Mouse (Mus musculus) cerebellum, adult 2 months (tissue): ENCODE data around the gene Olfr612. TPM values are rescaled to one million over a fixed set of nuclear protein-coding genes. Genes with fewer than 3 reads are reported as not detected.
"Not testable (repeated sequence)": the region's sequence is repeated elsewhere in the genome, so short reads cannot be mapped to it uniquely, and the experiment has no call there.

ENCODE experiments used
- DNase-seq, 2 experiments: peaks; one replicate each; pipeline ENCODE4 v3.0.0; 2021
- H3K27ac ChIP-seq: fragments of 200-500 bp; 2 replicates; pipeline ENCODE4 v1.5.1; 2012; ENCODE audit warnings: low read length, control low read depth, inconsistent platforms; ENCODE audit not compliant: insufficient read depth
- H3K27me3 ChIP-seq: fragments of 200-500 bp; 2 replicates; pipeline ENCODE4 v1.6.1; 2012; ENCODE audit warnings: inconsistent platforms, mild to moderate bottlenecking, low read length, moderate library complexity; ENCODE audit not compliant: control insufficient read depth, insufficient read depth
- H3K4me1 ChIP-seq: fragments of 200-500 bp; 2 replicates; pipeline ENCODE4 v1.6.1; 2011; ENCODE audit warnings: low read length; ENCODE audit not compliant: control insufficient read depth, insufficient read depth
- H3K4me3 ChIP-seq: fragments of 200-500 bp; replicated peaks from 2 replicates; pipeline ENCODE3; 2011; ENCODE audit warnings: mild to moderate bottlenecking, low read depth, low read length, control low read depth; ENCODE audit not compliant: insufficient read depth
- CTCF ChIP-seq: fragments of 200-500 bp; IDR thresholded peaks from 2 replicates; pipeline ENCODE4 v1.5.1; 2011; ENCODE audit warnings: low read depth, mild to moderate bottlenecking, control low read depth, low read length, moderate library complexity, borderline replicate concordance; ENCODE audit not compliant: insufficient read depth
- POLR2A ChIP-seq: fragments of 200-500 bp; IDR thresholded peaks from 2 replicates; pipeline ENCODE4 v1.6.1; 2011; ENCODE audit warnings: low read length, control low read depth, borderline replicate concordance; ENCODE audit not compliant: insufficient read depth
- WGBS: fragments of 180-500 bp; shearing (Covaris S2); methylation state at CpG from one replicate; pipeline ENCODE4 v1.1.7; 2018; 5-methylcytosine and 5-hydroxymethylcytosine counted together
- polyA plus RNA-seq: library from polyadenylated mRNA; depleted of rRNA; stranded (reverse); fragments of >200 nt; gene quantifications from 2 replicates; pipeline ENCODE4 v1.2.3, GENCODE M21; 2012; rRNA removed

Gene Olfr612
- not detected in 2 replicates for polyA plus RNA-seq

- not testable (repeated sequence) for H3K27me3 ChIP-seq, H3K27ac ChIP-seq, H3K4me1 ChIP-seq, H3K4me3 ChIP-seq, DNase-seq
- WGBS, result 72% methylated on average over 2 of the region's 2 CpGs
Observed at GRCm38 (mm10) chr7:103542617-103543016, at the start of gene Olfr612. Gene Olfr612 (minus strand): TSS chr7:103542717.

- Histone ChIP-seq H3K4me1 (no peaks in the 10 kb centered on the region), H3K27me3 (no peaks in the 10 kb centered on the region), H3K4me3 (no peak within 1 kb of the TSS), H3K27ac (no peak within 1 kb of the TSS)
- no peak for DNase-seq
- WGBS, result 51% methylated on average over 2 of the region's 2 CpGs
- no peak for TF ChIP-seq POLR2A
- no peak for TF ChIP-seq CTCF
Observed at GRCm38 (mm10) chr7:103589803-103590202, 47.3 kb upstream of the Olfr612 start, which contains the start of gene Olfr618. Gene Olfr618 (plus strand): TSS chr7:103590103.

GRCm38 (mm10) chr7:103572761-103573160 lies 30.2 kb upstream of the Olfr612 start, which contains the start of gene Olfr617:
Gene Olfr617 (plus strand): TSS chr7:103573061.
- no peak within 1 kb of the TSS for H3K27ac ChIP-seq
- H3K4me1 ChIP-seq, result no peaks in the 10 kb centered on the region
- no peak for DNase-seq
- H3K27me3 ChIP-seq, result no peaks in the 10 kb centered on the region
- H3K4me3 ChIP-seq, result no peak within 1 kb of the TSS
- 90% methylated on average over 1 of the region's 1 CpGs for WGBS
- no peak for TF ChIP-seq POLR2A
- no peak for TF ChIP-seq CTCF

GRCm38 (mm10) chr7:103569043-103569442 lies 26.5 kb upstream of the Olfr612 start, which contains the start of gene Olfr616:
Gene Olfr616 (minus strand): TSS chr7:103569143.
- WGBS, result 68% methylated on average over 3 of the region's 3 CpGs
- TF ChIP-seq POLR2A (no peak), CTCF (no peak)

GRCm38 (mm10) chr7:103555779-103556178 lies 13.3 kb upstream of the Olfr612 start, which contains the start of gene Olfr615:
Gene Olfr615 (plus strand): TSS chr7:103556079.
- H3K4me1 ChIP-seq, result no peaks in the 10 kb centered on the region
- no peak within 1 kb of the TSS for H3K4me3 ChIP-seq
- TF ChIP-seq CTCF, result no peak
- no peak for TF ChIP-seq POLR2A
- no peak for DNase-seq
- no peak within 1 kb of the TSS for H3K27ac ChIP-seq
- H3K27me3 ChIP-seq, result no peaks in the 10 kb centered on the region
- 76% methylated on average over 2 of the region's 2 CpGs for WGBS

More at GRCm38 (mm10) chr7:103569043-103569442, 26.5 kb upstream of the Olfr612 start, which contains the start of gene Olfr616:
- Histone ChIP-seq H3K27ac (no peak within 1 kb of the TSS), H3K4me3 (no peak within 1 kb of the TSS), H3K27me3 (no peaks in the 10 kb centered on the region), H3K4me1 (no peaks in the 10 kb centered on the region)
- no peak for DNase-seq

- no peak for TF ChIP-seq CTCF
- no peak for TF ChIP-seq POLR2A
- WGBS, result 77% methylated on average over 2 of the region's 2 CpGs
- Histone ChIP-seq H3K27me3 (no peaks in the 10 kb centered on the region), H3K4me1 (no peaks in the 10 kb centered on the region), H3K27ac (no peak within 1 kb of the TSS), H3K4me3 (no peak within 1 kb of the TSS)
- DNase-seq, result no peak
Observed at GRCm38 (mm10) chr7:103547774-103548173, 5.3 kb upstream of the Olfr612 start, which contains the start of gene Olfr613. Gene Olfr613 (plus strand): TSS chr7:103548074.

- WGBS, result 61% methylated on average over 1 of the region's 1 CpGs
- not testable (repeated sequence) for DNase-seq, H3K4me1 ChIP-seq, H3K27ac ChIP-seq, H3K27me3 ChIP-seq, H3K4me3 ChIP-seq
Observed at GRCm38 (mm10) chr7:103520746-103521145, 21.8 kb downstream of the Olfr612 start, which contains the start of gene Olfr611. Gene Olfr611 (minus strand): TSS chr7:103520846.

GRCm38 (mm10) chr7:103512022-103512421 lies 30.5 kb downstream of the Olfr612 start, which contains the start of gene Olfr610:
Gene Olfr610 (minus strand): TSS chr7:103512122.
- no peak for TF ChIP-seq CTCF
- TF ChIP-seq POLR2A, result no peak
- Histone ChIP-seq H3K4me1 (no peaks in the 10 kb centered on the region), H3K27me3 (no peaks in the 10 kb centered on the region), H3K27ac (no peak within 1 kb of the TSS), H3K4me3 (no peak within 1 kb of the TSS)
- WGBS, result 87% methylated on average over 2 of the region's 2 CpGs
- no peak for DNase-seq
